Mouse (Mus musculus) mammary gland, adult 2 months (tissue): Measurements from ENCODE around the gene Kcnab2. TPM values are rescaled to one million over a fixed set of nuclear protein-coding genes. Genes with fewer than 3 reads are reported as not detected.

Source experiments
- polyA plus RNA-seq: library from polyadenylated mRNA; depleted of rRNA; stranded (reverse); fragments of >200 nt; gene quantifications from 2 replicates; pipeline ENCODE4 v1.2.3, GENCODE M21; 2012; ENCODE audit warnings: low replicate concordance; rRNA removed

The Kcnab2 gene
- 13.7 and 30.8 TPM in 2 replicates for polyA plus RNA-seq

DNA sequence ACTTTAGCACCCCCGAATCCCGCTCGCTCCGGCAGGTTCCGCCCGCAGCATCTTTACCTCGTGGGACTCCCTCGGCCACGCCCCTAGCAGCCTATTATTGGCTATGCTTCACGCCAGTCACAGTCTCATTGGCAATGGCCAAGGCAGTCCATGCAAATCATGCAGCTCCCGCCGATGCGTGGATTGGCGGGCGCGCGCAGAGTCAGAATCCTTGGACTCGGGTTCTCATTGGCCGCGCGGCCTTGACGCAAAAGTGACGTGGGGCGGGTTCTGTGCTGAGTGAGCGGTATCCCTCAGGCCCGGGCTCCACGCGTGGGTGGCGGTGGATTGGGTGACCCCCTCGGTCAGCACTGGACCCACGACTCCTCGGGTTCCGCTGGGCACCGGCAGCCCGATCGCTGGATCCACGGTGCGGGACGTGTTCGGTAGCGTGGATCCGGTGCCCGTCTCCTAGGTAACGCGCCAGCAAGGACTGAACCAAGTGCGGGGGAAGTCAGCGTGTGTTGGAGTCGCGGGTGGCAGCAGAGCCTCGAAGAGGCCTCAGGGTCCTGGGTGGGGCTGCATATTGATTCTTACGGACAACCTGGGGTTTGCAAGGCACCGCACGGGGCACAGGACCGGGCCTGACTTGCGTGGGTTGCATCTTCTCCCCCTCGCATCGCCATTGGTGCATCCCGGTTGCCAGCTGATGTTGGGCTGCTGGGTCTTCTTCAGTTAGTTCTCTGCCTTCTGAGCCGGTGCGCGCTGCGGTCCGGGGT, at the start of gene Kcnab2:
Kcnab2 (minus strand) TSS at position 406 of the 758 bp plus-strand sequence.

GRCm38 (mm10) chr4:152476427-152477023, 1.1 kb downstream of the Kcnab2 start, which contains the start of gene Nphp4:
TSS of gene Nphp4 (plus strand) at chr4:152476706.

Other genes starting within 250 kb of the Kcnab2 start
- gene Gpr153, start 203.6 kb downstream of the Kcnab2 start, polyA plus RNA-seq: 44.3 and 85.3 TPM in 2 replicates
- not detected in 2 replicates for gene Hes3, start 186.2 kb downstream of the Kcnab2 start, polyA plus RNA-seq
- 21.4 and 27.7 TPM in 2 replicates for gene Icmt, start 180.6 kb downstream of the Kcnab2 start, polyA plus RNA-seq
- 2.9 and 3.8 TPM in 2 replicates for gene Rnf207, start 158.9 kb downstream of the Kcnab2 start, polyA plus RNA-seq
- gene Rpl22, start 152.1 kb downstream of the Kcnab2 start, polyA plus RNA-seq: 24.0 and 42.5 TPM in 2 replicates
- gene Chd5, start 139.2 kb downstream of the Kcnab2 start, polyA plus RNA-seq: 0.11 and 0.12 TPM in 2 replicates
- 0.85 and 1.8 TPM in 2 replicates for gene Nphp4, start 1.2 kb downstream of the Kcnab2 start, polyA plus RNA-seq